Mouse (Mus musculus) MEL (cell line): ENCODE measurements around the gene Bmp6. TPM values are rescaled to one million over a fixed set of nuclear protein-coding genes. Genes with fewer than 3 reads are reported as not detected.

Experiments used
- DNase-seq: peaks from one replicate; pipeline ENCODE4 v3.0.0; 2011; ENCODE audit warnings: low read depth, low spot score
- H3K27ac ChIP-seq: 2 replicates; pipeline ENCODE4 v1.5.1; 2012; ENCODE audit warnings: low read depth, mild to moderate bottlenecking, control low read depth, low read length, moderate library complexity; ENCODE audit not compliant: control insufficient read depth
- H3K27me3 ChIP-seq, 2 experiments: fragments of 150-350 bp in 1 of 2; sonication (generic) in 1 of 2; 2 replicates each; pipeline ENCODE4 v1.6.1; 2012; ENCODE audit warnings: low read length in 2 of 2, mild to moderate bottlenecking in 2 of 2, improper control_type of control experiment in 1 of 2, moderate library complexity in 1 of 2; ENCODE audit not compliant: insufficient read depth in 2 of 2, control insufficient read depth in 1 of 2
- H3K36me3 ChIP-seq, 2 experiments: 2 replicates each; pipeline ENCODE4 v1.6.1; 2012 to 2014; ENCODE audit warnings: low read length in 2 of 2, improper control_type of control experiment in 1 of 2, inconsistent platforms in 1 of 2, mild to moderate bottlenecking in 1 of 2; ENCODE audit not compliant: insufficient read depth in 2 of 2, control insufficient read depth in 1 of 2
- H3K4me1 ChIP-seq, 2 experiments: fragments of 150-350 bp in 1 of 2; sonication (generic) in 1 of 2; 2 replicates each; pipeline ENCODE4 v1.6.1; 2012; ENCODE audit warnings: low read length in 2 of 2, improper control_type of control experiment in 1 of 2, mild to moderate bottlenecking in 1 of 2; ENCODE audit not compliant: insufficient read depth in 2 of 2, control insufficient read depth in 1 of 2
- H3K4me3 ChIP-seq, 2 experiments: fragments of 150-350 bp in 1 of 2; sonication (generic) in 1 of 2; 2 replicates each; pipeline ENCODE4 v1.5.1; 2012; ENCODE audit warnings: low read depth in 2 of 2, low read length in 2 of 2, mild to moderate bottlenecking in 2 of 2, moderate library complexity in 2 of 2, control low read depth in 1 of 2, improper control_type of control experiment in 1 of 2; ENCODE audit not compliant: control insufficient read depth in 1 of 2, insufficient read depth in 1 of 2
- H3K79me2 ChIP-seq: 2 replicates; pipeline ENCODE4 v1.6.1; 2012; ENCODE audit warnings: mild to moderate bottlenecking, low read length, moderate library complexity; ENCODE audit not compliant: control insufficient read depth, poor library complexity, insufficient read depth
- H3K9ac ChIP-seq: 2 replicates; pipeline ENCODE4 v1.6.1; 2012; ENCODE audit warnings: low read depth, mild to moderate bottlenecking, control low read depth, low read length, moderate library complexity; ENCODE audit not compliant: control insufficient read depth, poor library complexity, severe bottlenecking
- H3K9me3 ChIP-seq: fragments of 150-350 bp; sonication (generic); replicated peaks from 2 replicates; pipeline ENCODE4 v1.6.1; 2012; ENCODE audit warnings: mild to moderate bottlenecking, low read length, improper control_type of control experiment, moderate library complexity; ENCODE audit not compliant: insufficient read depth
- BHLHE40 ChIP-seq: IDR thresholded peaks from 2 replicates; pipeline ENCODE4 v1.6.1; 2012; ENCODE audit warnings: low read depth, mild to moderate bottlenecking, inconsistent platforms, low read length, improper control_type of control experiment, borderline replicate concordance
- CHD2 ChIP-seq: IDR thresholded peaks from 2 replicates; pipeline ENCODE4 v1.6.1; 2011; ENCODE audit warnings: low read length, improper control_type of control experiment
- CTCF ChIP-seq, 3 experiments: IDR thresholded peaks in 2 of 3; conservative IDR thresholded peaks in 1 of 3; 2 replicates each; pipeline ENCODE4 v1.5.1; 2011 to 2012; ENCODE audit warnings: low read length in 3 of 3, low read depth in 2 of 3, mild to moderate bottlenecking in 2 of 3, improper control_type of control experiment in 1 of 3, inconsistent platforms in 1 of 3, mixed read lengths in 1 of 3, moderate library complexity in 1 of 3; ENCODE audit not compliant: control insufficient read depth in 1 of 3, insufficient read depth in 1 of 3, poor library complexity in 1 of 3, severe bottlenecking in 1 of 3
- E2F4 ChIP-seq: IDR thresholded peaks from 2 replicates; pipeline ENCODE4 v1.6.1; 2011; ENCODE audit warnings: low read depth, low read length, improper control_type of control experiment, borderline replicate concordance
- EP300 ChIP-seq, 2 experiments: IDR thresholded peaks; 2 replicates each; pipeline ENCODE4 v1.6.1; 2011; ENCODE audit warnings: improper control_type of control experiment in 2 of 2, low read length in 2 of 2, low read depth in 1 of 2, mild to moderate bottlenecking in 1 of 2
- GABPA ChIP-seq: IDR thresholded peaks from 2 replicates; pipeline ENCODE4 v1.6.1; 2012; ENCODE audit warnings: low read depth, mild to moderate bottlenecking, inconsistent platforms, low read length, improper control_type of control experiment, moderate library complexity
- GATA1 ChIP-seq: IDR thresholded peaks from 2 replicates; pipeline ENCODE4 v1.6.1; 2011; ENCODE audit warnings: low read depth, low read length, improper control_type of control experiment
- HCFC1 ChIP-seq: IDR thresholded peaks from 2 replicates; pipeline ENCODE4 v1.6.1; 2012; ENCODE audit warnings: low read depth, mild to moderate bottlenecking, inconsistent platforms, low read length, improper control_type of control experiment, moderate library complexity
- KAT2A ChIP-seq: conservative IDR thresholded peaks from 2 replicates; pipeline ENCODE4 v1.6.1; 2012; ENCODE audit warnings: low read depth, low read length, improper control_type of control experiment, inconsistent platforms
- MAFK ChIP-seq: IDR thresholded peaks from 2 replicates; pipeline ENCODE4 v1.6.1; 2011; ENCODE audit warnings: low read depth, mild to moderate bottlenecking, low read length, improper control_type of control experiment, borderline replicate concordance
- MAX ChIP-seq: IDR thresholded peaks from 2 replicates; pipeline ENCODE4 v1.6.1; 2011; ENCODE audit warnings: low read length, improper control_type of control experiment
- MXI1 ChIP-seq: IDR thresholded peaks from 2 replicates; pipeline ENCODE4 v1.6.1; 2011; ENCODE audit warnings: mild to moderate bottlenecking, low read depth, low read length, improper control_type of control experiment
- NELFE ChIP-seq: IDR thresholded peaks from 2 replicates; pipeline ENCODE4 v1.6.1; 2011; ENCODE audit warnings: low read depth, low read length, improper control_type of control experiment
- NRF1 ChIP-seq: IDR thresholded peaks from 2 replicates; pipeline ENCODE4 v1.6.1; 2014; ENCODE audit warnings: low read depth, mild to moderate bottlenecking, inconsistent platforms, low read length, improper control_type of control experiment, moderate library complexity; ENCODE audit not compliant: poor library complexity, insufficient read depth, severe bottlenecking
- POLR2A ChIP-seq, 2 experiments: IDR thresholded peaks; 2 replicates each; pipeline ENCODE4 v1.6.1; 2011 to 2012; ENCODE audit warnings: low read length in 2 of 2, mild to moderate bottlenecking in 2 of 2, control low read depth in 1 of 2, improper control_type of control experiment in 1 of 2, low read depth in 1 of 2, moderate library complexity in 1 of 2; ENCODE audit not compliant: control insufficient read depth in 1 of 2, insufficient read depth in 1 of 2, poor library complexity in 1 of 2
- POLR2AphosphoS2 ChIP-seq: IDR thresholded peaks from 2 replicates; pipeline ENCODE4 v1.6.1; 2011; ENCODE audit warnings: low read length, improper control_type of control experiment
- RAD21 ChIP-seq: IDR thresholded peaks from 2 replicates; pipeline ENCODE4 v1.6.1; 2011; ENCODE audit warnings: mild to moderate bottlenecking, low read depth, low read length, improper control_type of control experiment
- RCOR1 ChIP-seq: IDR thresholded peaks from 2 replicates; pipeline ENCODE4 v1.6.1; 2012; ENCODE audit warnings: low read depth, mild to moderate bottlenecking, inconsistent platforms, low read length, improper control_type of control experiment
- SIN3A ChIP-seq: IDR thresholded peaks from 2 replicates; pipeline ENCODE4 v1.6.1; 2012; ENCODE audit warnings: low read length, improper control_type of control experiment, inconsistent platforms
- SMC3 ChIP-seq: IDR thresholded peaks from 2 replicates; pipeline ENCODE4 v1.6.1; 2011; ENCODE audit warnings: low read depth, low read length, improper control_type of control experiment
- TBP ChIP-seq: IDR thresholded peaks from 2 replicates; pipeline ENCODE4 v1.8.0; 2011; ENCODE audit warnings: low read depth, low read length, improper control_type of control experiment
- TCF12 ChIP-seq: IDR thresholded peaks from 2 replicates; pipeline ENCODE4 v1.6.1; 2014; ENCODE audit warnings: low read depth, mild to moderate bottlenecking, inconsistent platforms, low read length, improper control_type of control experiment, moderate library complexity
- USF1 ChIP-seq: IDR thresholded peaks from 2 replicates; pipeline ENCODE4 v1.6.1; 2014; ENCODE audit warnings: low read depth, mild to moderate bottlenecking, inconsistent platforms, low read length, improper control_type of control experiment, moderate library complexity
- ZC3H11A ChIP-seq: IDR thresholded peaks from 2 replicates; pipeline ENCODE4 v1.6.1; 2012; ENCODE audit warnings: low read depth, mild to moderate bottlenecking, inconsistent platforms, low read length, improper control_type of control experiment
- polyA plus RNA-seq, 2 experiments: library from polyadenylated mRNA; stranded (reverse) in 1 of 2; unstranded in 1 of 2; fragments of >175 nt in 1 of 2; fragments of >200 nt in 1 of 2; gene quantifications; 2 replicates each; pipeline versions ENCODE4 v1.2.1 to v1.2.4; 2012; ENCODE audit warnings: low replicate concordance in 2 of 2, low read depth in 1 of 2; ENCODE audit not compliant: insufficient read length in 2 of 2, insufficient read depth in 1 of 2, missing spikeins in 1 of 2
- total RNA-seq: library from RNA; depleted of rRNA; stranded (reverse); fragments of 300-350 nt; gene quantifications from 2 replicates; pipeline ENCODE4 v1.2.3, GENCODE M21; 2012

The Bmp6 gene
- total and polyA plus RNA-seq, 3 experiments: not detected

DNA sequence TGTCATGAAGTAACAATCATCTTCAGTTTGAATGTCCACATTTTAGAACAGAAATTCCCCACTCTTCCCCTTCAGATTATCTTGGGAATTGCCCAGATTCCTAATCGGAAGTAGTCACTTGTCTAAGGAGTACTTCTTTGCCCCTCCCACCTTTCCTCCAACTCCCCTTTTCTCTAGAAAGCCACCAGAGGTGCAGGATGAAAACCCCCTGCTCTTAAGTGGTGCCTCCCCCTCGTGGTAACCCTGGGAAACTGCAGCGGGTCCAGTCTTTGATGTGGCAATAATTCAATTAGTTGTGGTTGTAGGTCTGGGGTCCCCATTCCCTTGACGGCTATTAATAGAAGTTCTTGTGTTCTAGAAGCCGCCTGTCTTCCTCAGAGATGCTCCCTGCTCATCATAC is 93.0 kb downstream of the Bmp6 start:
- 0 out of 4 replicates have a peak overlapping the region, but pooled peaks of 1 of the 2 experiments have one; percentile 37 for H3K4me3 ChIP-seq
- no peaks in the 10 kb centered on the region for H3K4me1 ChIP-seq
- H3K27ac ChIP-seq: no peak overlapping the region
- peak; percentile 58 for DNase-seq
- TF ChIP-seq POLR2A (IDR thresholded peaks at IDR 0.05; ENCODE audit: control insufficient read depth in 1 of 2, insufficient read depth in 1 of 2, low read depth in 1 of 2, low read length in 2 of 2, poor library complexity in 1 of 2) (no peak), NELFE (no peak), RAD21 (peak; percentile 74), CTCF (IDR thresholded peaks at IDR 0.05 in 2 of 3, conservative IDR thresholded peaks at IDR 0.05 in 1 of 3; ENCODE audit: control insufficient read depth in 1 of 3, insufficient read depth in 1 of 3, low read depth in 2 of 3, low read length in 3 of 3, poor library complexity in 1 of 3, severe bottlenecking in 1 of 3) (peak; percentile 66 to 80 (median 80)), POLR2AphosphoS2 (no peak), BHLHE40 (no peak), SIN3A (no peak), MAFK (no peak), GATA1 (no peak), TBP (no peak), ZC3H11A (peak; percentile 51), SMC3 (peak; percentile 85)
- TF ChIP-seq, all 39 proteins: peak for 4
- Histone ChIP-seq H3K79me2 (no peaks in the 10 kb centered on the region), H3K9ac (no peak overlapping the region), H3K36me3 (no peaks in the 10 kb centered on the region), H3K27me3 (peaks cover 2% of the 10 kb centered on the region in 2 experiments; a peak in 2 of 4 replicates), H3K9me3 (no peaks in the 10 kb centered on the region)

DNA sequence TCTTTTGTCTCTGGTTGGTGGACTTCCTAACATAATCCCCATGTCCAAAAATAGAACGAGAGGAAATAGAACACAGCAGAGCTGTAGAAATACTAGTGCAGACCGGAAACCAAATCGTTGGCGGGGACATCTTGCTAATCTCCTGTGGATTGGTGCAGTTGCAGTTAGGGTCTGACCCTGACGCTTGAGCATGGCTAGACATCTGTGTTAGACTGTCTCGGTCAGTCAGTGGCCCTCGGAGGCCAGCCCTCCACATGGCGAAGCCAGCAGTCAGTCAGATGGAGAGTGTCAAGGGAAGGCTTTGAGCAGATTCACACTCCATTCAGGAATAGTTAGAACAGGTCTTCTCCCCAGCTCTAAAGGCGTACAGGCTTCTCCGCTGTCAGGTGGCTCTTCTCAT is 95.3 kb downstream of the Bmp6 start:
- no peaks in the 10 kb centered on the region for H3K9me3 ChIP-seq
- H3K4me3 ChIP-seq: no peak overlapping the region
- no peaks in the 10 kb centered on the region for H3K36me3 ChIP-seq
- no peak overlapping the region for H3K27ac ChIP-seq
- TF ChIP-seq RCOR1 (no peak), BHLHE40 (no peak), MXI1 (no peak), KAT2A (no peak), CHD2 (no peak), USF1 (no peak), EP300 (IDR thresholded peaks at IDR 0.05; ENCODE audit: low read depth in 1 of 2, low read length in 2 of 2) (no peak), SIN3A (no peak), ZC3H11A (no peak), MAX (no peak), GATA1 (no peak), NRF1 (no peak), GABPA (no peak), MAFK (no peak), CTCF (IDR thresholded peaks at IDR 0.05 in 2 of 3, conservative IDR thresholded peaks at IDR 0.05 in 1 of 3; ENCODE audit: control insufficient read depth in 1 of 3, insufficient read depth in 1 of 3, low read depth in 2 of 3, low read length in 3 of 3, poor library complexity in 1 of 3, severe bottlenecking in 1 of 3) (no peak), TCF12 (no peak), E2F4 (no peak), HCFC1 (no peak), NELFE (no peak)
- DNase-seq: no peak
- H3K9ac ChIP-seq: no peak overlapping the region
- no peaks in the 10 kb centered on the region for H3K79me2 ChIP-seq
- no peaks in the 10 kb centered on the region for H3K4me1 ChIP-seq
- peaks cover 2% of the 10 kb centered on the region in 2 experiments; a peak in 3 of 4 replicates for H3K27me3 ChIP-seq
